Mouse (Mus musculus) cortical plate, adult 2 months (tissue): Measurements from ENCODE around the gene Gabra4.

Experiments
- CTCF ChIP-seq: fragments of 200-500 bp; IDR thresholded peaks from 2 replicates; pipeline ENCODE4 v1.5.1; 2011; ENCODE audit warnings: mild to moderate bottlenecking, control low read depth, low read length; ENCODE audit not compliant: insufficient read depth; ENCODE audit errors: extremely low read depth
- POLR2A ChIP-seq: fragments of 200-500 bp; IDR thresholded peaks from 2 replicates; pipeline ENCODE4 v1.6.1; 2011; ENCODE audit warnings: mild to moderate bottlenecking, low read length, control low read depth; ENCODE audit not compliant: insufficient read depth; ENCODE audit errors: extremely low read depth

DNA sequence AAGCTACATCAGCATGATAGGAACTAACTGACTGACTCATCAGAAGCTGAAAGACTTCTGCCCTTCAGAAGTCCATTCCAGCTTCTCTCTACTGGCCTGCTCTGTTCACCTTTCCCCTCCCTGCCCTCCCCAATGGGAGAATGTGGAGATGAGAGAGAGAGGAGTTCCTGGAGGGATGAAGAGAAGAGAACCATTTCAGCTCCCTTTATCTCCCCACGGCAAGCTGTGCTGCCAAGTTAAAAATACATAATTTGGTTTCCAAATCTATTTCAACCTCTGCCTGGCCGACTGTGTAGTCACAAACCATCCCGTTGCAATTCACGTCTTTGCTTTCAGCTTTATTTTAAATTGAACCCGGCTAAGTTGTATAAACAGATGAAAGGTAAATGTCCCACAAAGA is 4.1 kb downstream of the Gabra4 start:
- TF ChIP-seq CTCF (no peak), POLR2A (no peak)
